Mouse (Mus musculus): ENCODE data around the gene Cldn22. TPM values are rescaled to one million over a fixed set of nuclear protein-coding genes. Genes with fewer than 3 reads are reported as not detected.
A peak's percentile ranks its signal among the peaks of the same experiment; 100 is the strongest.

Cldn22 gene
- total RNA-seq, 2 experiments from 2014 or later = 3.1 to 5.1 TPM

GRCm38 (mm10) chr8:47845956-47846355 lies 21.7 kb downstream of the Cldn22 start:
- Histone ChIP-seq H3K4me3 (no peak overlapping the region), H3K27ac (no peak overlapping the region)
- no peak for TF ChIP-seq CTCF (conservative IDR thresholded peaks at IDR 0.05)
- no peak for DNase-seq (ENCODE audit: low spot score in 2 of 2)

DNA sequence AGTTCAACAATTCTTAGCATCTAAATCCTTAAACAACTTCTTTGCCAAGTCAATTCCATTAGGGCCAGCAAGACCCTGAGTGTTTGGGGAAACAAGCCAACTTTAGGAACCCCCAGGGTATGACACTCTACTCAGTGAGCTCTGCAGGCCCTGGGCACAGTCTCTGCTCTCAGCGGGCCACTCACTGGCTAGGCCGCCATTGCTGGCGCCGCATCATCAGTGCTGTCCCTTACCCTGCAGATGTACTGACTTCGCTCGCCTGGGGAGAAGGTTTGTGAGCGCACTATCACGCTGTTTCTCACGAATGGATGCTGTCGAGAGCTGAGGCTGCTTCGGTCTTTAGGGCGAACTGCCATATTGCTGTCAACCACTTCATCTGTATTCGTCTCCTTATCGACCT lies 22.9 kb downstream of the Cldn22 start:
- H3K27ac ChIP-seq = no peak overlapping the region
- H3K4me3 ChIP-seq = no peak overlapping the region
- TF ChIP-seq CTCF (conservative IDR thresholded peaks at IDR 0.05) = no peak
- no peak for DNase-seq (ENCODE audit: low spot score in 2 of 2)

DNA sequence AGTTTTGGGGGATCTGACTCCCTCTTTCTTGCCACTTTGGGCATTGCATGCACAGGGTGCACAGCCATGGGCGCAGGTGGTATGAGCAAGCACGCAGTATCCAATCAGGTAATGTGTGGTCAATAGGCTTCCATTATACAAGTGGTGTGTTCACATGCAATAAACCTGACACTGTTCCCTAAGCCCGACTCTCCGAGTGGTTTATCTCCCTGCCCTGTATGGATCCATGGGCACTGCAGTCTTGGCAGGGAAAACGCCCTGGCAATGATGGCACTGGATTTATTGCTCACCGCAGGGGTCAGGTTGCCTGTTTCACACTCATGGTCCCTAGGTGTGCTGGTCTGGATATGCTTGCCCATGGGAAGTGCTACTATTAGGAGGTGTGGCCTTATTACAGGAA lies 23.6 kb downstream of the Cldn22 start:
- Histone ChIP-seq H3K4me3 (no peak overlapping the region), H3K27ac (no peak overlapping the region)
- DNase-seq (ENCODE audit: low spot score in 2 of 2) = no peak
- TF ChIP-seq CTCF (conservative IDR thresholded peaks at IDR 0.05) = no peak

DNA sequence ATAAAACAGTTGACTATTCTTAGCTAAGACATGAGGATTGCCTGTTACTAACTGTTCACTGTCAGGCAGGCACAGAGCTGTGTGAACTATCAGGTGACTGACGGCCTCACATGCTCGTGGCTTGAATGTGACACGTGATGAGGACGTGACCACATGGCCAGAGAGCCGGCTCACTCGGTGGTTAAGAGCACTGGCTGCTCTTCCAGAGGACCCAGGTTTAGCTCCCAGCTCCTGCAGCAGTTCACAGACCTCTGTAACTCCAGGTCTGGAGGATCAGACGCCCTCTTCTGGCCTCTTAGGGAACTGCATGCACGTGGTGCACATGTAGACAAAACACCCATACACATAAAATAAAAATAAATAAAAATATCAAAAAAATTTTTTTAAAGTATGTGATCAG lies 25.6 kb downstream of the Cldn22 start:
- Histone ChIP-seq H3K4me3 (no peak overlapping the region), H3K27ac (no peak overlapping the region)
- no peak for DNase-seq (ENCODE audit: low spot score in 2 of 2)
- peak; percentile 69 for TF ChIP-seq CTCF (conservative IDR thresholded peaks at IDR 0.05)

DNA sequence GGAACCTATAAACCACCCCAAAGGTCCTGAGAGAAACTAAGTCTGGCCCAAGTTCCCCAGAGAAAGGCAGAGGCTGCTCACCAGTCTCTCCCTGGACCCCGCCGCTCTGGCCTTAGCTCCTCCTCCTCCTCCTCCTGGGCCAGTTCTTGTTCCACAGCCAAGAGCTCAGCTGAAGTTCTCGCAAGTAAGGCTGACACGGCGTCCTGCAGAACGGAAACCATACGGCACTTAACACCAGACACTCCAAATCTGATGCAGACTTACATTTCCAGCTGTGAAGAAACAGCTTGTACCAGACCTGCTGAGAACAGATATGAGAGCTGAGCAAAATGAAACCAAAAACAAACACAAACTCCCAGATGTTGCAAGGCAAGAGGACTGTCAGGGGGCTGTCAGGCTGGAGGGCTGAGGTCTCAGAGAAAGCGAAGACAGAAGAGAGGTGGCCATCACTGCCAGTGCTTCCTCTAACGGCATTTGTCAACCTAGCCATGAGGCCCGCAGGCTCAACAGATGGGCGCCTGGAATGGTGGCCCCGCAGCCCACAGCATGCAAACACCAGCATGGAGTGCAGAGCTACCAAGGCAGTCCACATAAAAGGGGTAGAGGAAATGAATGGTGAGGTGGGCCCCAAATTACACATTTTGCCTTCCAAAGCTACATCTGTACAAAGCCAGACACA lies 27.7 kb downstream of the Cldn22 start:
- no peak for TF ChIP-seq CTCF (conservative IDR thresholded peaks at IDR 0.05)
- Histone ChIP-seq H3K27ac (peak overlapping the region; percentile 51; the same call in 1 of the 2 replicates), H3K4me3 (peak overlapping the region; percentile 22; the same call in 1 of the 2 replicates)
- no peak for DNase-seq (ENCODE audit: low spot score in 2 of 2)

- H3K4me3 ChIP-seq = no peak overlapping the region
- H3K27ac ChIP-seq = no peak overlapping the region
- no peak for DNase-seq (ENCODE audit: low spot score in 2 of 2)
- no peak for TF ChIP-seq CTCF (conservative IDR thresholded peaks at IDR 0.05)
Observed at GRCm38 (mm10) chr8:47852737-47853136, 28.5 kb downstream of the Cldn22 start.

- no peak overlapping the region for H3K27ac ChIP-seq
- no peak for DNase-seq (ENCODE audit: low spot score in 2 of 2)
- H3K4me3 ChIP-seq = no peak overlapping the region
- no peak for TF ChIP-seq CTCF (conservative IDR thresholded peaks at IDR 0.05)
Observed at GRCm38 (mm10) chr8:47853356-47853755, 29.1 kb downstream of the Cldn22 start.

- Histone ChIP-seq H3K27ac (no peak overlapping the region), H3K4me3 (no peak overlapping the region)
- TF ChIP-seq CTCF (conservative IDR thresholded peaks at IDR 0.05) = no peak
- DNase-seq (ENCODE audit: low spot score in 2 of 2) = no peak
Observed at GRCm38 (mm10) chr8:47859259-47859658, 35.0 kb downstream of the Cldn22 start.

- no peak for DNase-seq (ENCODE audit: low spot score in 2 of 2)
- no peak for TF ChIP-seq CTCF (conservative IDR thresholded peaks at IDR 0.05)
- H3K27ac ChIP-seq = no peak overlapping the region
- no peak overlapping the region for H3K4me3 ChIP-seq
Observed at GRCm38 (mm10) chr8:47866568-47866967, 42.3 kb downstream of the Cldn22 start.

DNA sequence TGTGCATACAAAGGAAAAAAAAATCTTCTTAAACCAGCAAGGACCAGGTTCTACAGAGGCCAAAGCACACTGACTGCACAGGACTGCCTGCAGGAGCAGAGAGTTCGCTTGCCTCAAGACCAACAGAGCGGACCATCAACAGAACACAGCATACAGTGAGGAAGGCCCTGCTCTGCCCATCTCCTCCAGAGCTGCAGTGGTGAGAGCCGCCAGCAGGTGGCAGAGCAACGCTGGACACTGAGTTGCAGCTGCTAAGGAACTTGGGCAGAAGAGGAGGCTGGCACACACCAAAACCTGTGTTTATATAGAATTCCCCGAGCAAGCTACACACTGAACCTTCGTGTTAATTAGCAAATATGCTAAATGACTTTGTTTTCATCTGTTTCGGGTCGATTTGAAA lies 42.8 kb downstream of the Cldn22 start:
- H3K27ac ChIP-seq = no peak overlapping the region
- no peak overlapping the region for H3K4me3 ChIP-seq
- peak; percentile 98 for TF ChIP-seq CTCF (conservative IDR thresholded peaks at IDR 0.05)
- DNase-seq (ENCODE audit: low spot score in 2 of 2) = peak; percentile 86 to 91

GRCm38 (mm10) chr8:47872361-47873107 lies 48.3 kb downstream of the Cldn22 start:
- H3K4me3 ChIP-seq = no peak overlapping the region
- no peak overlapping the region for H3K27ac ChIP-seq
- peak; percentile 99 for TF ChIP-seq CTCF (conservative IDR thresholded peaks at IDR 0.05)
- peak; percentile 42 to 58 for DNase-seq (ENCODE audit: low spot score in 2 of 2)

DNA sequence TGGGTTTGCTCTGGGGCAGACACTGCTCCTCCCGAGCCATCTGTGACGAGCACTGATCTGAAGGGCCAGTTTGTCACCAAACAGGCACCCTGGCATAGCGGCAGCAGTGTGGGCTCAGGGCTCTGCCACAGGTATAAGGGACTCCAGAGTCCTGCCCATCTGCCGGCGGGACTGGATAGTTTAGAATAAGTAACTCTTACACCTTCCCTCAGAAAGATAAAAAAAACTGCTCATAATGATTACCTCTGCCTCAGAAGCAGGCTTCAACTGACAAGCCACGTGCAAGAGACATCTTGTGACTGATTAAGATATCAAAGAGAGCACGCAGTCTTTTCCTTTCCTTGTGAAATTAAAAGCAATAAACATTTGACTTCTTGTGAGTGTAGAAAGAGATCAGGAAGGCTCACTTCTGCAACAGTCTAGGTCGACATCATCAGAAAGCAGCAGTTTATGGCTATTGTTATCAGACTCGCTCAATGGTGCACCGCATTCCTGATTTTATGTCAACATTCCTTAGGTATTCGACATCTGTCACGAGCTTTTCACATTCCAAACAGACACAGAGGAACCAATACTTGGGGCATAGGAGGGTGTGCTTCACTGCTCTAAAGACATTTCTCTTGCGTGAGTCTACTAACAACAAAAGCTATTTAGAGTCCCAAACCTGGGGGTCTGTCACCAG lies 50.4 kb downstream of the Cldn22 start:
- no peak for TF ChIP-seq CTCF (conservative IDR thresholded peaks at IDR 0.05)
- Histone ChIP-seq H3K4me3 (no peak overlapping the region), H3K27ac (no peak overlapping the region)
- no peak for DNase-seq (ENCODE audit: low spot score in 2 of 2)

Other genes starting within 250 kb of the Cldn22 start
- 10 to 100 TPM; 36.1 to 36.8 TPM for gene Ing2, start 148.9 kb upstream of the Cldn22 start, total RNA-seq (2021)
- gene Cdkn2aip, start 110.5 kb upstream of the Cldn22 start, total RNA-seq (2021) = 10 to 100 TPM; 14.3 to 17.2 TPM
- not detected for gene Cldn24, start 2.3 kb upstream of the Cldn22 start, total RNA-seq (2021)
- gene Wwc2, start 166.4 kb downstream of the Cldn22 start, total RNA-seq (2021) = 10 to 100 TPM; 27.0 to 28.2 TPM